Mouse (Mus musculus): ENCODE measurements around the gene Pwwp2a.

Pwwp2a gene

DNA sequence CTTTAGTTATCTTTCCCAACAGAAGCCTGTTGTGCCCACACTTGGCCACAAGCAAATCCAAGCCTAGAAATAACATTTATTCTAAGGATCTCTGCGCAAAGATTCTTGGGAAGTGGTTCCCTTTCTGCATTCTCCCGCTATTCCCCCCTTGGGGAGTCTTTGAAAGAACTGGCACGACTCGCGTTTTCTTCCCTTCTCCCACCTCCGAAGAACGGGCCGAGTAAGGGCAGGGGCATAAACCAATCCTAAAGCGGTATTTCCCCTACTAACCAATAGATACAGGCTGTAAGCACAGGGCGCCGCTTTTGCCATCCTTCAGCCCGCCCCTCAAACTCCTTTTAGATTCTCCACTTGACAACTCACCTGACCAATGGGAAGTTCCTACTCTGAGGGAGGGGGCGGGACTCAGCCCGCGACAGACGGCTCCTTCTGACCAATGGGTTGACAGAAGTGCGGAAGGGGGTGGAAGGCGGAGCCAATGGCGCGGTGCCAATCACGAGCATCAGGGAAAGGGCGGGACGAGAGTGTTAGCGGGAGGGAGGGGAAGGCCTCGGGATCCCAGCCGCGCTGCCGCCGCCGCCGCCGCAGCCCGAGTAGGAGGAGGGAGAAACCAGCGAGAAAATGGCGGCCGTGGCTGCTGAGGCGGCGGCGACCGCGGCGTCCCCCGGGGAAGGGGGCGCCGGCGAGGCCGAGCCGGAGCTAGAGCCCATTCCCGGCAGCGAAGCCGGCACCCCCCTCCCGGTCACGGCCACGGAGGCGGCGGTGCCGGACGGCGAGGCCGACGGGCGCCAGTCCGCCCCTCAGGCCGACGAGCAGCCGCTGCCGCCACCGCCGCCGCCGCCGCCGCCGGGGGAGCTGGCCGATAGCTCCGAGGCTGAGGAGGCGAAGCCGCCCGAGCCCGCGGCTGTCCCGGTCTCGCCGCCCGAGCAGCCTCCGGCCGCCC is at the start of gene Pwwp2a:
TSS of gene Pwwp2a (plus strand) at position 527 of the 943 bp plus-strand sequence.
- peak; percentile 96 for DNase-seq (ENCODE audit: low read depth)

DNA sequence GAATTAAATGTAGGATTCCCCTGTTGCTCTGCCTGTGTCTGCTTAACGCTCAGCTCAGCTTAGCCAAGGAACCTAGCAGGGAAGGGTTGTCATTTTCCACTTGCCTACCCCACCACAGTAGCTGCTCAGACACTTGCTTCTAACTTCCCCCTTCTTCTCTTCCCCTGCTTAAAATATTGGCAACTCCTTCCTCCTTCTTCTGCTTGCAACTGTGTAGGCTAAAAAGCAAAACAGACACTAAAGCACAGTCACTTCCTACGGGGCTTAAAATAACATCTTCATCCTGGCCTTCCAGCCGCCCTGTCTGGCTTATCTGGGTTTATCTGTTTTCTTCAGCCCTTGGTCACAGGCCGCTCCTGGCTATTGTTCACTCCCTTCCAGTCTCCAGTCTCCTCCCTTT is 49.2 kb upstream of the Pwwp2a start:
- DNase-seq (ENCODE audit: low read depth): no peak

DNA sequence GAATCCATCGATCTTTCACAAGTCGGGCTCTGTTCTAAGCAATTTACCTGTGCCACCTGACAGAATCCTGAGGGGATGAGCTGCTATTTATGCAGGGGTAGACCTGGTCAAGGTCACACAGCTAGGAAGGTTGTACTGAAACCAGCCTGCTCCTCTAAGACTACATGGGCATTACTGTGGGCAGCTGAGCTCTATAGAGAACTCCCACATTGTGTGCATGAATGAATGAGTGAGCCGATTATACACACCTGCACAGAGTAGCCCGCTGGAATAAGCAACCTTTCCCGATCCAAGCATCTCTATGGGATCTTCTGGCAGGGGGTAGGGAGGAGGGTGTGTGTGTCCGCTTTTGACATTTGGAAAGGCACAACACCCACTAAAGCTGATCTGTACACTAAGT is 48.6 kb upstream of the Pwwp2a start:
- no peak for DNase-seq (ENCODE audit: low read depth)

DNA sequence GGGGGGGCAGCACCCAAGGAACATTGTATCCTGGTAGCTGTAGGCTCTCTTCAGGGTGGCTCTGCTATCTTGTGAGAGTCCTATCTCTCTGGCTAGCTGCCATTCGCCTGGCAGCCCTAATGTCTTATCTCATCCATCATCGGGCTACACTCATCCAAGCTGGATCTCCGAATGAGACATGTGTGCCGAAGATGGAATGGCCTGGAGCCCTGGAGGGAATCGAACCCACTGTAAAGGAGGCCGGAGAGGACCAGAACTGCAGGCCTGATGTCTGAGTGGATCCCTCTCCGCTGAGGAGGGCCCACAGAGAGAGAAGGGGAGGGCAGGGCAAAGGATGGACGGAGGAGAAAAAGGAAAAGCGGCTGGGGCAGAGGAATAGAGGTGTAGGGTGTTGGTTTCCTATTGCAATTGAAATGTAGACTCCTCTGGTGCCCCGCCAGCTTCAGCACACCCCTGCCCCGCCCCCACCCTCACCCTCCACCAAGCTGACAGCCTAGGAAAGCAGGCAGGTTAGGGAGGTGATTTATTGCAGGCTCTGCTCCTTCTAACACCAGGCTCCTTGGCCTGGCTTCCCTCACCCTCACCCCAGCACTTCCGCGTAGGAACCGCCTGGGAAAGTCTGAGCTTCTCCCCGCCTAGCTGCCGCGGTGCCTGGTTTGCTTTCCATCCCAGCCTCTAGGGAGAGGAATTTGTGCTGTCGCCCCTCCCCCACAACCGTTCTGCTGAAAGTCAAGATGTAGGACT is 48.0 kb upstream of the Pwwp2a start:
- DNase-seq (ENCODE audit: low read depth): no peak

DNA sequence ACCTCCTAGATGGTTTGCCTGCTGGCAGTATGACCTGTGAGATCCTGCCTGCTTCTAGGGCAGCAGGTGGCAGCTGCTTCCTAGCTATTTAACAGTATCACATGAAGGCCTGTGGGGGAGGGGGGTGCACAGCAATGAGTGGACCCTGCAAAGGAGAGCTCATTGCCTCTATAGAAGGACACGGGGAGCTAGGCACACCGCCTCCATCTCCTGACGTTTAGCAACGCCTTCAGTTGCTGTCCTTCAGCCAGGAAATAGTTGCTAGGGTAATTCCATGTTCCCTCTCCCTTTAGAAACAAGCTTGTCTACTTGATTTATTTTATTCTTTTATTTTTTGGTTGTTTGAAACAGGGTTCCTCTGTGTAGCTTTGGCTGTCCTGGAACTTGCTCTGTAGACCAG is 45.0 kb upstream of the Pwwp2a start:
- DNase-seq (ENCODE audit: low read depth): no peak

DNA sequence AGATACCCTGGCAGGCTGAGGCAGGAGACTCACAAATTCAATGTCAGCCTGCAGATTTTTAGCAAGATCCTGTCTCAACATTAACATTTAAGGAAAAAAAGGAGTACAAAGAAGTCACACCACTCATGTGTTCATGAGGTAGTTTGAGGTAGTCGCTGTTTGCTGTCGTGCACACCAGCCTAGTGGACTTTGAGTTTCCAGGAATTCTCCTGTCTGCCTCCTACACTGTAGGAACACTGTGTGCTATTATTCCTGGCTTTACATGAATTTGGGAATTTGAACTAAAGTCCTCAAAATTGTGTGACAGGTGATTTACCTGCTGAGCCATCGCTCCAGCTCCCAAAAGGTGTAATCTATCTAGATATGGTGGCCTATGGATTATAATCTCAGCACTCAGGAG is 43.3 kb upstream of the Pwwp2a start:
- no peak for DNase-seq (ENCODE audit: low read depth)

DNA sequence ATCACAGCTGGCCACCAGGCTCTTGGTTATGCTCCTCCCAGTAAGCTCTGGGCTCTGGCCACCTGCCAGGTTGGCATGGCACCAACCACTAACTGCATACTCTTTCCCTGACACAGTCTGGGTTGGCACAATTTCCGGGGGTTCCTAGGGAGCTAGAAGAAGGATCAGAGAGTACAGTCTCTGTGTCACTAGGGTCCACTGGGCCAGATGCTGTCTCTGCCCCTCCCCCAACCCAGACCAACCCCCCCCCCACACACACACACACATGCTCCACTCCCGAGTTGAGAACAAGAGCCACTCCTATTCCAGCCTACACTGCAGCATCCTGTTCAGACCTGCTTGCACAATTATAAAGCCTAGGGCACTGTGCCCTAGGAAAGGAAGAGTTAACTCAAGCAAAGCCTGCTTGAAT is 38.6 kb upstream of the Pwwp2a start:
- DNase-seq (ENCODE audit: low read depth): no peak

DNA sequence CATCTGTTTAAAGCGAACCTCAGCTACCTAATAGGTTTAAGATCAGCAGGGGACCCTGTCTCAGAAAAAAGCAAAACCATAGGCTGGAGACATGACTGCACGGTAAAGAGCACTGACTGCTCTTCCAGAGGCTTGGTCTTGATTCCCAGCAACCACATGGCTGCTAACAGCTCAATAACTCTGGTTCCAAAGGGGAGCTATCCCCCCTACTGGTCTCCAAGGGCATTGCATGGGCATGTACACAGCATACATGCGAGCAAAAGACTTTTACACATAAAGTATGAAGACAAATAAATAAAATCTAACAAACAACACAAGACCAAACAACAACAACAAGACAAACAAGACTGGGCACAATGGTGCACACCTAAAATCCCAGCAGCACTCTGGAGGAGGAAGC is 36.5 kb upstream of the Pwwp2a start:
- no peak for DNase-seq (ENCODE audit: low read depth)

DNA sequence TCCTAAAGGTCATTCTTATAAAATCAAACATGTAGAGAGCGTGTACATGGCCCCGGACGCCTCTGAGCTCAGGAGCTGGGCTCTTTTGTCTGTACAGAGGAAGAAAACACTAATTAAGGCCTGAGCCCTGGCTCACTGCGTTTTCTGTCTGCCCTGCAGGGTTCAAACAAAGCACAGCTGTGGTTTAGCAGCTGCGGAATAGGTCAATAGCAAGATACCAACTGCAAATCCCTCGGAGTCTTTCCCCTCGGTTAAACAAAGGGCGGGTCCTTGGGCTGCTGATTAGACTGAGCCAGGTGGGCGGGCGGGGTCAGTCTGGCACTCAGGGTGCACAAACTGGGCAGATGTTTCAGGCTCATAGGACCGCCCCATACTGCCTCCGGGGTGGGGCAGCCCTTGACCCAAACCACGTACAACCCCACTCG is 28.7 kb upstream of the Pwwp2a start:
- no peak for DNase-seq (ENCODE audit: low read depth)

DNA sequence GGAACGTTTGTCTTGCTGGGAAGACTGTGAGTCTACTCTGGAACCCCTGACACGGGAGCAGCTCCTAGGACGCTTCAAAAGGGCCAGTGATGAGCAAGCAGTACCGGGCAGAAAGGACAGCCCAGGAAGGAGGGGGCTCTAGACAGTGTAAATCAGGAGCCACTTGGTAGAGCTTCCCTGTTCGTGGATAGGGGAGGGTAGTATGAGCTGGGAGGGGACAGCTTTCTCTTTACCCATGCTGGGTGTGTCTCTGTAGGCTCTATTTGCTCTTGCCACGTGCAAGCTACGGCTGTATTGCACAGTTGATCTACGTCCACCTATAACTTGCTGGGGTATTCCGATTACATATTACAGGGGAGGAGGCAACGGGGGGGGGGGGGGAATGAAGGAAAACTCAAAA is 25.3 kb upstream of the Pwwp2a start:
- no peak for DNase-seq (ENCODE audit: low read depth)

DNA sequence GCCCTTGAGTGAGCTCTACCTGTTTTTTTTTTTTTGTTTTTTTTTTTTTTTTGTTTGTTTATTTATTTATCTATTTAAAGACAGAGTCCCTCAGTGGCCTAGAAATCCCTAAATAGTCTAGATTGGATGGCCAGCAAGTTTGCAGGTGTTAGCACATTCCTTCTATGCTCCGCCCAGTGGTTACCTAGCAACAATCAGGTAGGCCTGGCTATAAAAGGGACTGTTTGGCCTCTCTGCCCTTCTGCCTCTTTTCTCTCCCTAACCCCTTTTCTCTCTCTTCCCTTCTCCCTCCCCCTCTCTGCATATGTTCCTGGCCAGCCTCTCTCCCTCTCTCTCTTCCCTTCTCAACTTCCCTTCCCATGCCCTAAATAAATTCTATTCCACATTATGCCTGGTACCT is 23.8 kb upstream of the Pwwp2a start:
- no peak for DNase-seq (ENCODE audit: low read depth)

DNA sequence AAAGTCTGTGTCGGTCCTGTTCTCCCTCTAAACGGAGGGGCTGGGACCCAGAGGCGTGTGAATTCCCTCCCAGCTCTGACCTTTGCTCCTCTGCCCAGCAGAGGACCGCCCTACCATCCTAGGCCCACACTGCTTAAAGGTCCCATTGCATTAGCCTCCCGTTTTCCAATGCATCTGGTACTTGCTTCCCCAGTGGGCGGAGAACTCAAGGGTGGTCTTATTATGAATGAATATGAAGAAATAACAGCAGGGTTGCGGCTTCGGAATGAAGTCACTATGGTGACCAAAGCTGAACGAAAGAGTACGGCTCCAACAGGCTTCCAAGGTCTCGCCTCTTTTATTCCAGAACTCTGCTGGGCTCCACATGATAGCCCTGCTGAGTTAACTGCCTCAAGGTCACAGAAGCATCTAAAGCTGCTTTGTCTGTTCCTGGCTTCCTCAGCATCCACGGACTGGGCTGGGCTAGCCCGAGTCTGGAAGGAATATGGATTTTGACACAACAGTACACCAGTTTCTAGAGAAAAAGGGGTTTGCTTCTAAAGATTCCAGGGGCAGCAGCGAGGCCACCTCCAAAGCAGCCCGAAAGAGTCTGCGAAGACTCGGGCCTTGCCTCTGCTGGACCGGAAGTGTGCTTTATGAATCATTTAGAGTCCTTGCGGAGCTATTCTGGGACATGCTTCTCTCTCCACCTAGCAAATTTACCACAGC is 14.6 kb upstream of the Pwwp2a start:
- DNase-seq (ENCODE audit: low read depth): no peak

DNA sequence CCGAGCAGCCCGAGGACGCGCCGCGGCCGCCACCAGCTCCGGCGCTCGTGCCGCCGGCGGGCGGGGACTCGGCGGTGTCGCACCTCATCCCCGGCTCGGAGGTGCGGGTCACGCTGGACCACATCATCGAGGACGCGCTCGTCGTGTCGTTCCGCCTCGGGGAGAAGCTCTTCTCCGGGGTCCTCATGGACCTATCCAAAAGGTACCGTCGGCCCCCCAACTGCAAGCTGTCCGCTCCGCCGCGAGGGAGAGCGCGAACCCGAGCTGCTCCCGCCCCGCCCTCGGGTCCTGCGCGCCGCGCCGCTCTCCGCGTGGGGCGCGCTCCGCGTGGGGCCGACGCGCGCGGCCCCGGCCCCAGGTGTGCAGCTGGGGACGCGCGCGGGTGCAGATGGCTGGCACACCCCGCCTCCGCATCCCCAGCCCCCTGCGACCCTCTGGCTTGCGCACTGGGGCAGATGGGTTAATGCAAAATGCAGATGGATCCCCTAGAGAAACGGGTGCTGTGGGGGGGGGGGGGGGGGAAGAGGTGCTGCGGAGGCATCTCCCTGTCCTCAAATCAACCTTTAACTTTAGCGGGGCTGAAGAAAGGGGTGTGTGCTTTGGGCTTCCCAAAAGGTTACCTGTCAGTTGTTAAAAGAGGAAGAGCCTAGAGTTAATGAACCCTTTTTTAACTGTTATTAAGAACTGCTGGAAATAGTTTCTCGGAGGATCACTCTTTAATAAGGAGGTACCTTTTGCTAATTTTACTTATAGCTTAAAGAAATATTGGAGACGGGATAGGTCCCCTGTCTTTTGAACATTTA is 818 bp downstream of the Pwwp2a start:
- DNase-seq (ENCODE audit: low read depth): no peak

DNA sequence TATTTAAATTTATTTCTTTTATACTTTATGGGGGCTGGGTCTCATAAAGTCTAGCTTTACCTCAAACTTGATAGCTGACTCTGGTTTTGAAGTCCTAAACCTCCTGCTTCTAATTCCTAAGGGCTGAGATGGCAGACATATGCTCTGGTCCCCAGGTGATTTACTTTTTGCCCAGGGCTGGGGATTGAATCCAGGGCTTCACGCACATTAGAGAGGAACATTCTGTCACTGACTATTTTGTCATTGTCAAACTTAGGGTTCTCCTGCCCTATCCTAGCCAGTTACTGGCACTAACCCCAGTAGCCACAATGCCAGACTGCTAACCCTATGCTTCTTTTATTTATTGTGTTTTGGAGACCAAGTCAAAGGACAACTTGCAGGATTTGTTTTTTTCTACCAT is 7.1 kb downstream of the Pwwp2a start:
- no peak for DNase-seq (ENCODE audit: low read depth)

DNA sequence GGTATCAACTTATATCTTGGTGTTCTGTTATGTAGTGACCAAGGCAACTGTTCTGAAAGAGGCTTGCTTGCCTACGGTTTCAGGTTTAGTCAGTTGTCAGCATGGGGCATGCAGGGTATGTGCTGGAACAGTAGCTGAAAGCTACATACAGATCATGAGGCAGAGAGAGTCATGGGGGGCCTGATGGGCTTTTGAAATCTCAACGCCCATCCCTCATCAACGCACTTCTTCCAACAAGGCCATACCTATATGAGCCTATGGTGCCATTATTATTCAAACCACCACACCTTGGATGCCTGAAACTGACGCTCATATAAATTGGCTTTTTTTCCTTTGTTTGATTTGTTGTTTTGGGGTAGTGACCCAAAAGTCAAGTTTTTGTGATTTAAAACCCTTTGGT is 14.8 kb downstream of the Pwwp2a start:
- DNase-seq (ENCODE audit: low read depth): no peak

DNA sequence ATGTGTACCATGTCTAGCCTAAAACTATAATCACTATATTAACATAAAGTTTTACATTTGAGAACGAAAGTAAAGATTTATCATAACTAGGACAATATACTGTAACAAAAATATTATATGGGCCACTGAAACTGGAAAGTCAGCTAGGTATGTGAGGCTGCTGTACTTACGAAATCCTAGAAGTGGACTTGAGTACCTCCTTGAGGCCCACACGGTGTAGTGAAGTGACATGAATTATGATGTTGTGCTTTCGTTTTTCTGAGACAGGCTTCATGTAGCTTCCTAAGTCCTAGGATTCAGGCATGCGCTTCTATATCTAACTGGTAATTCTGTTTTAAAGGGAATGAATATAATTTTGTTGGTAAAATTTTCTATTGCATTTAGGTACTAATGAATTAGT is 16.8 kb downstream of the Pwwp2a start:
- DNase-seq (ENCODE audit: low read depth): no peak

DNA sequence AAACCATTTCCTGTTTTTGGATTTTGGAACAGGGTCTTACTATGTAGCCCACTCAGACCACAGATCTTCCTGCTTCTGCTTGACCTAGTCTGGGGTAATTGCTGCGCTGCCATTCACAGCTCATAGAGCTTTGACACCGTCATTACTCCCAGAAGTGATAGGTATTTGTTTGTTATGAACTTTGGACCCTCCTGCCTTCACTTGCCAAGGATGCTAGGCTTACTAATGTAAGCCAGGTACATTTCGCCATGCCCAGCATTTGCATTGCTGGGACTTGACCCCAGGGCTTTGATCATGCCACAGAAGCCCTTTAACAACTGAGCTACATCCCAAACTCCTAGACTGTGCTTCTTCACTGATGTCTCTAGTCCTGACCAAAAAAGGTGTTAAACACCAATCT is 18.5 kb downstream of the Pwwp2a start:
- no peak for DNase-seq (ENCODE audit: low read depth)

DNA sequence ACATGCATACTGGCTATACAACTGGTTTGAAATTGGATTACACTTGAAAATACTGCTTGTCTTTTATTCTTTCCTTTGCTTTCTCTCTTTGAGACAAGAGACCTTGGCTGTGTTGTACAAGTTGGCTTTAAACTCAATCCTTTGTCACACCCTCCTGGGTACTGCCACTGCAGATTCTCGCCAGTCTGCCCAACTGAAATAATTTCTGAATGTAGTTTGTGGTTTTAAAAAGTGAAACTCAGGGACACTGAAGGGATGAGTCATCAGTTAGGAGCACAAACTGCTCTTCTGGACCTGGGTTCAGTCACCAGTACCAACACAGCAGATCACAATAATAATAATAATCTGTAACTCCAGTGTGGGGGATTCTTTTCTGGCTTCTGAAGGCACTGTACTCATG is 21.8 kb downstream of the Pwwp2a start:
- DNase-seq (ENCODE audit: low read depth): no peak

DNA sequence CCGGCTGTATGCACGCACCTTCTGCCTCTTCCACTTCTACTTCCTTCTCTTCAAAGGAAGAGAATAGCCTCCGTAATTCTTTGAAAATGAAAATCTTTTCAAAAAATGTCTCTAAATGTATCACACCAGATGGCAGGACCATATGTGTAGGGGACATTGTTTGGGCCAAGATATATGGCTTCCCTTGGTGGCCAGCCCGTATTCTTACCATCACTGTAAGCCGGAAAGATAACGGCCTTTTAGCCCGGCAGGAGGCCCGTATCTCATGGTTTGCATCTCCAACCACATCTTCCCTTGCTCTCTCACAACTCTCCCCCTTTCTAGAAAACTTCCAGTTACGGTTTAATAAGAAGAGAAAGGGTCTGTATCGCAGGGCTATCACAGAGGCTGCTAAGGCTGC is 24.0 kb downstream of the Pwwp2a start:
- no peak for DNase-seq (ENCODE audit: low read depth)

DNA sequence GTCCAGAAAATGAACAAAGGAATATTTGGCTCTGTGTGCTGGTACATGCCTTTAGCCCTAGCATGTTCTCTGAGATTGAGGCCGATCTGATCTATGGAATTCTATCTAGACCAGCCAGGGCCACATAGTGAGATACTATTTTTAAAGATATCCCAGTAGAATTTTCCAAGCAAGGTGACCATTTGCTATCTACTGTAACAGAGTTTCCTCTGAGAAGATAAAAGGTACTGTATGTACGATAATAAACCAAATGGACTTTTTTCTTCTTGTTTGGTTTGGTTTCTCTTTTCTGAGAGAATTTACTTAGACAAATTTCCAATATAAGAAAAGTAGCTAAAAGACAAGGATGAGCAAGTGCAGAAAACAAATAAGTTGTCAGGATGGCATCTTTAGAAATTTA is 26.6 kb downstream of the Pwwp2a start:
- DNase-seq (ENCODE audit: low read depth): no peak

DNA sequence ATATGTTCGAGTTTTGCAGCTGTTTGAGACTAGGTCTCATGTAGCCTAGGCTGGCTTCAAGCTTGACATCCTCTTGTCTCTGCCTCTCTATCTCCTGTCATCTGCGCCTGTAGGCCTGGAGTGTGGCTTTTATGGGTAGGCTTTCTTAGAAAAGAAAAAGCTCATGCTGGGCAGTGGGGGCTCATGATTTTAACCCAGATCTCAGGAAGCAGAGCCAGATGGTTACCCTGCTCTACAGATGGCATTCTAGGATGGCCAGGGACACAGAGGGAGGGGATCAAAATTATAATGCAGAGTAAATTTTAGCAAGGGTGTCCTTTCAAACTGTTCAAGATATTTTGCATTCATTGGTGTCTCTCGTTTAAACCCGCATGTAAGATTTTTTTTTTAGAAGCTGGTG is 30.4 kb downstream of the Pwwp2a start:
- no peak for DNase-seq (ENCODE audit: low read depth)

DNA sequence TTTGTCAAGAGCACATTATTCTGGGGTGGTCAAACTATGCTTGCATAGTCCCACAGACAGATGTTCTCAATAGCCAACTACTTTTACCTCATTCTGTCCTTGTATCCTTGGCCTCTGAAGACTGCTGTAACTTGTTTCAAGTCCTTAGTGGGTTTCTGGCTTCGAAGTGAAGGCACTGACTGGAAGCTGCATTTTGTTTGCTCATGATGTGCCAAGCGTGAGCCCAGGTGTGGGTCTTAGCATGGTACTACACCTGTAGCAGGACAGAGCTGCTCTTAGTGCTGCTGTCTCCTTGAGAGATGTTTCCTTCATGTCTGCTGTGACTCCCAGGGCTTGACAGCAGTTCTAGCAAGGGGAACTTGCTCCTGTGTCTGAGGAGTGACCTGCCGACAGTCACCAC is 41.6 kb downstream of the Pwwp2a start:
- DNase-seq (ENCODE audit: low read depth): no peak
